Mouse (Mus musculus) gastrocnemius, adult 8-10 months (tissue): ENCODE measurements around the gene Taf8. TPM values are rescaled to one million over a fixed set of nuclear protein-coding genes. Genes with fewer than 3 reads are reported as not detected.

Source experiments
- DNase-seq, 2 experiments: peaks; one replicate each; pipeline ENCODE4 v3.0.0; 2022; ENCODE audit warnings: low spot score in 2 of 2
- total RNA-seq, 4 experiments: library from RNA; stranded (reverse); gene quantifications; 2 replicates each; pipeline ENCODE4 v1.2.4; 2022

The Taf8 gene
- total RNA-seq, 4 experiments from 2014 or later: 10.0 to 12.6 (median 11.2) TPM

DNA sequence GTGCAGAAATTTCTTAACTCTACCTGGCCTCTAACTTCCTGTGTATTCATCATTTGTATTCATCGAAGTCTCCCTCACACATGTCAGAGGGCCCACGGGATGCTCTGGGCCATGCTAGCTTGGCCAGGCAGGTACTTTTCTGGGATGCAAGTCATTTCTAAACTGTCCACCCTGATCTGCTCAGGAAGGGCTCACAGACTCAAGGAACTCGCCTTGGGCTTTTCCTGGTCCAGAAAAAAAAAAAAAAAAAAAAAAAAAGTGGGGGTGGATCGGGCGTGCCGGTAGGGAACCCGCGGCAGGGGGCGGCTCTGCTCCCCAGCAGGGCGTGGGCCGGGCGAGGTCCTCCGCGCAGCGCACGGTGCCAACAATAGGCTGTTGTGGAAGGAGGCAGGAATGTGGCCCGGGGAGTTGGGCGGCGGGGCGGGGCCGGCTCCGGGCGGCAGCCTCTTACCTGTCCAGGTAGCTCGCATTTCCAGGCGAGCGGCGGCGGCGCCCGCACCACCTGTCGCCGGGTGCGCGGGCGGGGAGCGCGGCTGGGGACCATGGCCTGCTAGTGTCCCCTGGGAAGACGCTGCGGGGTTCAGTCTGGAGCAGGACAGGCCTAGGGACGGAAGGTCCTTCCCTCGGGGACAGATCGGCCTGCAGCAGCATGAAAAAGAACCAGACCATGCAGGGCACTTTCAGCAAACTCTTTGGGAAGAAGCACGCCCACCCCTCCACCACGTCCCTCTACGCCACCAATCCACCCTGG, 65.8 kb downstream of the Taf8 start, which contains the start of gene AI661453:
Gene AI661453, plus strand, starts transcription at position 460 of the 751 bp plus-strand sequence.
- no peak for DNase-seq

Other genes with a start within 250 kb of the Taf8 start
- gene Mrps10, start 133.4 kb downstream of the Taf8 start, total RNA-seq: 10 to 100 TPM; 30.5 to 33.5 (median 32.1) TPM
- under 1 TPM in 3 of 4 experiments, not detected in 1; 0.16 to 0.36 (median 0.34) TPM for gene Guca1b, start 116.9 kb downstream of the Taf8 start, total RNA-seq
- gene Guca1a, start 101.7 kb downstream of the Taf8 start, total RNA-seq: under 1 TPM in 1 of 4 experiments, not detected in 3; 0.35 TPM
- under 1 TPM in 3 of 4 experiments, not detected in 1; 0.16 to 0.64 (median 0.19) TPM for gene AI661453, start 65.7 kb downstream of the Taf8 start, total RNA-seq
- gene 1700001C19Rik, start 64.9 kb downstream of the Taf8 start, total RNA-seq: not detected
- 10 to 100 TPM; 12.2 to 19.2 (median 16.1) TPM for gene Ccnd3, start 2.8 kb upstream of the Taf8 start, total RNA-seq
- gene Bysl, start 109.2 kb upstream of the Taf8 start, total RNA-seq: 10 to 100 TPM; 13.8 to 16.5 (median 14.2) TPM
- 10 to 100 TPM; 13.3 to 19.3 (median 18.1) TPM for gene Med20, start 109.3 kb upstream of the Taf8 start, total RNA-seq
- 1 to 10 TPM in 3 of 4 experiments, under 1 TPM in 1; 0.77 to 2.8 (median 1.6) TPM for gene Gm20517, start 109.3 kb upstream of the Taf8 start, total RNA-seq
- 1 to 10 TPM; 2.0 to 3.4 (median 3.2) TPM for gene Usp49, start 128.4 kb upstream of the Taf8 start, total RNA-seq
- 100 to 1,000 TPM; 106 to 129 (median 114) TPM for gene Tomm6, start 186.1 kb upstream of the Taf8 start, total RNA-seq
- 1 to 10 TPM; 4.3 to 6.0 (median 5.2) TPM for gene Frs3, start 186.7 kb upstream of the Taf8 start, total RNA-seq
- gene Gm21981, start 192.2 kb upstream of the Taf8 start, total RNA-seq: under 1 TPM in 2 of 4 experiments, not detected in 2; 0.17 to 0.39 TPM
- gene Prickle4, start 192.4 kb upstream of the Taf8 start, total RNA-seq: 1 to 10 TPM in 3 of 4 experiments, under 1 TPM in 1; 0.56 to 3.3 (median 2.3) TPM
- not detected for gene Pgc, start 224.6 kb upstream of the Taf8 start, total RNA-seq
- 100 to 1,000 TPM; 102 to 107 (median 103) TPM for gene Tfeb, start 234.7 kb upstream of the Taf8 start, total RNA-seq